Mouse (Mus musculus) adrenal gland, postnatal 4 days (tissue): Measurements from ENCODE around the gene Mdm4. TPM values are rescaled to one million over a fixed set of nuclear protein-coding genes. Genes with fewer than 3 reads are reported as not detected.

Experiments
- microRNA-seq: library from miRNA; unstranded; fragments of <30 nt; microRNA quantifications from one replicate; pipeline ENCODE4 v1.2.0, GENCODE M21; 2021
- total RNA-seq, 2 experiments: library from RNA; stranded (reverse); gene quantifications; 2 replicates each; pipeline ENCODE4 v1.2.3; 2021

Mdm4 gene
- total RNA-seq, 2 experiments from 2014 or later, result 119 to 122 TPM

Small RNA genes lying within 50 kb of the gene (microRNA-seq; reads per million reads assigned to microRNA genes)
- gene Gm44300, result not detected

Other genes with a start within 250 kb of the Mdm4 start
- gene Lrrn2, start 150.3 kb downstream of the Mdm4 start, total RNA-seq, result 10 to 100 TPM; 10.9 to 13.2 TPM
- gene Pik3c2b, start 15.1 kb upstream of the Mdm4 start, total RNA-seq, result 10 to 100 TPM; 11.0 to 11.2 TPM
- 10 to 100 TPM; 71.6 to 75.0 TPM for gene Ppp1r15b, start 100.6 kb upstream of the Mdm4 start, total RNA-seq
- 10 to 100 TPM; 22.2 to 32.7 TPM for gene Plekha6, start 133.6 kb upstream of the Mdm4 start, total RNA-seq